Mouse (Mus musculus) adrenal gland, adult 18-20 months (tissue): ENCODE measurements at regions not wholly inside any gene's neighbourhood (a gene's known extent, or its start where the extent isn't known, plus 50 kb on each side); places are given as distances from the start of the nearest gene placed in this dataset.
A peak's percentile ranks its signal among the peaks of the same experiment; 100 is the strongest.

Experiments used
- DNase-seq, 2 experiments: peaks; one replicate each; pipeline ENCODE4 v3.0.0; 2021 to 2022; ENCODE audit warnings: low spot score in 2 of 2

DNA sequence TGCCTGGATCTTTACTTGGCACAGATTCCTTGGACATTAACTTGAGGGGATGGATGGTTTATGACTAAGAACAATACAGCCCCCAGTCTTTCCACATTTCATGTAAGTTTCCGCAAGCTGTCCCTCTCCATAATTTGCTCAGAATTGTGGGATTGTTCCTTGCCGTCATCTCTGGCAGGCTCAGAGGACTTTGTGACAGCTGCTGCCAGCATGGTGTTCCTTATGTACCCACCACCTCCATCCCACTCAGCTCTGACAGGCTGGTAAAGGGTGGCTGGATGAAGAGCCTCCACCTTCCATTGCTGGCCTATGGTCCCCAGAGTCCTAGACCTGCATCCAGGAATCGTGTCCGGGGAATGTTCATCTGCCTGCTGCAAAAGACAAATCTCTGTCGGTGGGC is 119.1 kb downstream of the Erv3 start:
- DNase-seq = no peak

GRCm38 (mm10) chr2:131739022-131739421 is 120.5 kb downstream of the Erv3 start:
- no peak for DNase-seq

DNA sequence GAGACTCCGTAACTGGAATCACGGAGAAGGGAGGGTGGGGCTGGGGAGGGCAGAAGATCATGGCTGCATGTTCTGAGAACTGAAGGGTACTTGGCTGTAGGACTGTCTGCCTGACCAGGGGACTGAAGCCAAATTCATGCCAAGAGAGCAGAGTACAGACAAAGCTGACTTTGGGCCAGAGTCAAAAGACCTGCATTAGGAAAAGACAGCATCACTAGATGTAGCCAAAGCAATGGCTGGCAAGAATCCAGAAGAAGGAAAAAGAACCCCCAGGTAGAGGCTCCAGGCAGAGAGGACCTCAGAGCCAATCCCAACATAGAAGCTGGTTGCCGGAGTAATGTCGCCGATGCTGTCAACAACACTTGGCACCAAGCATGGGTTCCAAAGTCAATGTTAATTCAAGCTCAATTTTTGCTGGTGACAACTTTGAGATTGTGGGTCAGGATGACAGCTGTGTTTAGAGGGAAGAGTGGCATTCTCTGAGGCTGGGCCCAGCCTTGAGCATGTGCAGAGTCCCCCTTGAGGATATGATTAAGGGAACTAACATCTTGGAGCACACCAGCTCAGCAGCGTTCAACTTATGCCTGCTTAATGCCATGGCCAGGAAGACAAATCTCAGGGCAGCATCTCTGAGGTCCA is 124.7 kb downstream of the Erv3 start:
- DNase-seq = no peak

DNA sequence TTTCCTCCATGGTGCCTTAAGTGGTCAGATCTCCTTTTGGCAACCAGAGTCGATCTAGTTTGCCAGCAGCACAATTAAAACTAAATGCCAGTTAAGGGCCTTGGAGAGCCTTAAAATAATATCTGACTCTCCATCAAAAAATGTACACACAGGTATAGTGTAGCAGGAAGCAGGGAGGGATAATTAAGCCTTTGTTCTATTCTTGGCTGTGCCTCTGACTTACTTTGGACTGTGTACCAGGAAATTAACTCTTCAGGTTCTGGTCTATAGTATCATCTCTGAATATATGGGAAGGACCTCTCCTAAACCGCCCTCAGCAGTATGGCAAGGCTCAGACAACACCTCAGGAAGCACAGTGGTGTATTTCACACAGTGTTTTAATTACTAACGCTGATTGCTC is 133.0 kb downstream of the Erv3 start:
- DNase-seq = no peak

GRCm38 (mm10) chr2:131721631-131722545 is 137.7 kb downstream of the Erv3 start:
- DNase-seq = no peak

DNA sequence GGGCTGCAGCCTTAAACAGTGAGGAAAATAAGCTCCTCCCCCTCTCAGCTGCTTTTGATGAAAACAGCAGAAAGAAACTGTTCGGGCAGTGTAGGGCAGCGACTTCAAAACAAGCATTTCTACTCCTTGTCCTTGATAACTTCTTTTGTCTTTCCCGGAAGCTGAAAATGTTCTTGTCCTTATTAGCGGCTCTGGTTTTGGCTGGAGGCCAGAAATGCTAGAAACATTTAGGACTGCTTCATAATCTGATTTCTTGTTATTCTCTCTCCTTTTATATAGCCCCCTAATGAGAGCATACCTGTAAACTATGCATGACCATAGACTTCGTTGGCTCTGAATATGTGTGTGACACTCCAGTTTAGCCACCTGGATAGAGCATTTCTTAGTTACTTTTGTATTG is 142.0 kb downstream of the Erv3 start:
- no peak for DNase-seq

- no peak for DNase-seq
Measured at GRCm38 (mm10) chr2:131716841-131717240, 142.7 kb downstream of the Erv3 start.

- DNase-seq = no peak
Measured at GRCm38 (mm10) chr2:131715381-131715780, 144.2 kb downstream of the Erv3 start.

- DNase-seq = no peak
Measured at GRCm38 (mm10) chr2:131711886-131712285, 147.7 kb downstream of the Erv3 start.

DNA sequence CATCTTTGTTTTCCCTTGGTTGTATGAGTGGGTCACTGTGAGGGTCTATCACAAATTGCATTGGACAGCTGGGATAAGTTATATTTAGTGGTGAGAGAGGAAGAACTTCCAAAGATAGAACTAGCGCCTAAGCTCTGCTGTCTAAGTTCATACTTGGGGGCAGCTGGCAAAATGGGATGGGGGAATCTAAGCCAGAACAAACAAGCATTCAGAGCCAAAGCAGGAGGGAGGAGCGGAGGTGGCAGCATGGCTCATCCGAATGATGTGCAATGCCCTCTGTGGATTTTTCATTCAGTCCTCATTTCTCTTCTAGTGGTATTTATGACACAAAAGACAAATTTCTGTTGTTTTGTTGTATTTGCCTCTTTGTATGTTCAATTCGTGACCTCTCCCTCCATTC is 144.5 kb upstream of the Adra1d start:
- no peak for DNase-seq

DNA sequence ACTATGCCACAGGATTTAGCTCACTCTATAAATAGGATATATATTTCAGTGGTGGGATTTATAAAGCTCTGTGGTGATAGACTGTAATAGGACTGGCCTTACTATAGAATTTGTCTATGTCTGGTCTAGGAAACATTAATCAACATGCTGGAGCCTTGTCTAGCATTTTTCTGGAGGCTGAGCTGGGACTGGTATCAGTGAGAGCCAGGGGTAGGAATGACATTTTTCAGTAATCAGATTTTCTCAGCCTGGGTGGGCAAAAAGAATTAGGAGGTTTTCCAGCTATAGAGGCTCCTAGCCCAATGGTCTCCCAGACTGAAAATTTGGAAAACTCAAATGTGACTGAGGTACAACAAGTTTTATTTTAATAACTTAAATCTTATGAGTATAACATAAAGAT is 142.3 kb upstream of the Adra1d start:
- DNase-seq = no peak

- no peak for DNase-seq
Measured at GRCm38 (mm10) chr2:131702146-131702545, 140.1 kb upstream of the Adra1d start.

GRCm38 (mm10) chr2:131699798-131700197 is 137.7 kb upstream of the Adra1d start:
- no peak for DNase-seq

- no peak for DNase-seq
Measured at GRCm38 (mm10) chr2:131698008-131698965, 136.2 kb upstream of the Adra1d start.

DNA sequence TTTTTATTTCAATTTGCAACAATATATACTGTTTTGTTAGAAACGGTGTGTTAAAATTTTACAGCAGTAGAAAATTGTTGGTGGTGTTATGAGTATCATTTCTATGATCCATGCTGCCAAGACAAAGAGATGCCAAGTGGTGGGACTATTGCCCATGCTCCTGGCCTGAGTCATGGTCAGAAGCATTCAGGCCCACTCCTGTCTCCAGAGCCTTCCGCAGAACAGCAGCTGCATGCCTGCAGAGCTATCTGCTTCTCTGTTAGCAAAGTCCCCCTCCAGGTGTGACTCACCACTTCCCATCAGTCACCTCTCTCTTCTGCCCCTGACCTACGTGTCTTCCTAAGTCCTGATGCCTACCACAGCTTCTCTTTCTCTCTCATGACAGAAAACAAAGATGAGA is 134.2 kb upstream of the Adra1d start:
- no peak for DNase-seq

GRCm38 (mm10) chr2:131689996-131690395 is 127.9 kb upstream of the Adra1d start:
- no peak for DNase-seq

GRCm38 (mm10) chr2:131688282-131688681 is 126.2 kb upstream of the Adra1d start:
- no peak for DNase-seq

DNA sequence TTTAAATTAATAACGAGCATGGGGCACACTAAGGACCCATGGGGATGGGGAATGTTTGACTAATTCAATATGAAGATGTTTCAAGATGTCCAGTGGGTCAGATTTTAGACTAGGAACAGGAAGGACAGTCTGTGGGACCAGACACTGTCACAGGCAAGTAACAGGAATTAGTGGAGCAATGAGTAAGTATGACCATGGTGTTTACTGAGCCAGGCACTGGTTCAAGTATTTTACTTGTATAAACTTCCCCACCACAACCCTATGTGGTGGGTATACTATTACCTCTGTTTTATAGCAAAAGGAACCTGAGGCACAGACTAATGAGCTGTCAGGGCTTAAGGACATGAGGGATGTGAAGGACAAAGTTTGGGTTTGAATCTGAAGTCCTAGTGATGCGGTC is 125.4 kb upstream of the Adra1d start:
- DNase-seq = no peak

- peak in 1 of 2 experiments; percentile 24 for DNase-seq
Measured at GRCm38 (mm10) chr2:131686748-131687147, 124.7 kb upstream of the Adra1d start.

- DNase-seq = no peak
Measured at GRCm38 (mm10) chr2:131685326-131685725, 123.2 kb upstream of the Adra1d start.

GRCm38 (mm10) chr2:131683734-131684133 is 121.7 kb upstream of the Adra1d start:
- DNase-seq = no peak
